Mouse (Mus musculus) common myeloid progenitor, adult 5-6 weeks (primary cell): ENCODE results near the gene Zfp644. TPM values are rescaled to one million over a fixed set of nuclear protein-coding genes. Genes with fewer than 3 reads are reported as not detected.
"Not testable (repeated sequence)": the region's sequence is repeated elsewhere in the genome, so short reads cannot be mapped to it uniquely, and the experiment has no call there.

ENCODE experiments used
- ATAC-seq: replicated peaks from 2 replicates; pipeline ENCODE4 v1.8.0; 2016; ENCODE audit warnings: low read depth, mild to moderate bottlenecking, moderate TSS enrichment, inconsistent platforms; ENCODE audit not compliant: poor library complexity, severe bottlenecking
- total RNA-seq: library from RNA; stranded (forward); fragments of 200-1000, 187-1606 nt; gene quantifications from 2 replicates; pipeline ENCODE4 v1.2.3, GENCODE M21; 2017

Gene Zfp644
- 98.8 and 105 TPM in 2 replicates for total RNA-seq

GRCm38 (mm10) chr5:106696396-106697337 lies at the start of gene Zfp644:
TSS of gene Zfp644 (minus strand) at chr5:106697287.
- peak; percentile 84 for ATAC-seq

- ATAC-seq: no peak
Observed at GRCm38 (mm10) chr5:106739716-106740115, 42.6 kb upstream of the Zfp644 start.

- ATAC-seq: no peak
Observed at GRCm38 (mm10) chr5:106723487-106723886, 26.4 kb upstream of the Zfp644 start.

- no peak for ATAC-seq
Observed at GRCm38 (mm10) chr5:106722771-106723170, 25.7 kb upstream of the Zfp644 start.

- no peak for ATAC-seq
Observed at GRCm38 (mm10) chr5:106711870-106712277, 14.8 kb upstream of the Zfp644 start.

GRCm38 (mm10) chr5:106711220-106711726 lies 14.2 kb upstream of the Zfp644 start:
- no peak for ATAC-seq

GRCm38 (mm10) chr5:106710611-106711010 lies 13.5 kb upstream of the Zfp644 start:
- ATAC-seq: no peak

GRCm38 (mm10) chr5:106710085-106710409 lies 13.0 kb upstream of the Zfp644 start:
- no peak for ATAC-seq

- peak; percentile 92 for ATAC-seq
Observed at GRCm38 (mm10) chr5:106709388-106710084, 12.4 kb upstream of the Zfp644 start.

- ATAC-seq: no peak
Observed at GRCm38 (mm10) chr5:106706363-106706762, 9.3 kb upstream of the Zfp644 start.

- peak; percentile 70 for ATAC-seq
Observed at GRCm38 (mm10) chr5:106705162-106705561, 8.1 kb upstream of the Zfp644 start.

GRCm38 (mm10) chr5:106695681-106696395 lies 1.2 kb downstream of the Zfp644 start:
- ATAC-seq: peak; percentile 57

GRCm38 (mm10) chr5:106695141-106695540 lies 1.9 kb downstream of the Zfp644 start:
- no peak for ATAC-seq

GRCm38 (mm10) chr5:106694683-106695082 lies 2.4 kb downstream of the Zfp644 start:
- no peak for ATAC-seq

- peak; percentile 31; the same call in 1 of the 2 replicates for ATAC-seq
Observed at GRCm38 (mm10) chr5:106693034-106693433, 4.1 kb downstream of the Zfp644 start.

GRCm38 (mm10) chr5:106680636-106681458 lies 16.2 kb downstream of the Zfp644 start:
- ATAC-seq: 0 out of 2 replicates have a peak, but pooled peaks have one; percentile 13

GRCm38 (mm10) chr5:106679659-106680058 lies 17.4 kb downstream of the Zfp644 start:
- ATAC-seq: peak; percentile 88

GRCm38 (mm10) chr5:106678823-106679222 lies 18.3 kb downstream of the Zfp644 start:
- not testable (repeated sequence) for ATAC-seq

GRCm38 (mm10) chr5:106676784-106677183 lies 20.3 kb downstream of the Zfp644 start:
- ATAC-seq: peak; percentile 37
